Mouse (Mus musculus): ENCODE data around the gene Chchd1. TPM values are rescaled to one million over a fixed set of nuclear protein-coding genes. Genes with fewer than 3 reads are reported as not detected.

Gene Chchd1
- total and polyA plus RNA-seq, 3 experiments = 157 to 402 (median 184) TPM

DNA sequence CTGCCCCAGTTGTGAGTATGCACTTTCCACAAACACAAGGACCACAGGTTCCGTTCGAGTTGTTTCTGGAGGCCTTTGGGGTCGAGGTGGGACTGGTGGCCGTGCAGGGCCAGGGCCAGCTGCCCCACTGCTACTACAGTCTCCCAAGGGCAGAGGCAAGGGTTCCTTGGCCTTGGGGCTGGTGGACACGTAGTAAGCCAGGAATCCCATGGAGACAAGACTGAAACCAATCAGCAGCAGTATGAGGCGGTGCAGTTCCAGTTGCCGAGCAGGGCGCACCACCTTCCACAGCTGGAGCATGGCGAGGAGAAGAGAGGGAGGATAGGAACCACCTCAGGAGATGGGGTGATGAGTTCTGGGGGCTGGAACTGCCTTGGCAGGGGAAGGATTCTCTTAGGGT, 27.1 kb downstream of the Chchd1 start:
- H3K36me3 ChIP-seq (replicated peaks in 1 of 2; ENCODE audit: control insufficient read depth in 1 of 2, insufficient read depth in 1 of 2, low read length in 1 of 2) = peaks cover 42 to 69% of the 10 kb centered on the region in 2 experiments
- TF ChIP-seq JUN (IDR thresholded peaks at IDR 0.05; ENCODE audit: insufficient read depth, low read depth, low read length) (no peak), CHD1 (IDR thresholded peaks at IDR 0.05; ENCODE audit: low read depth, low read length) (no peak), EP300 (IDR thresholded peaks at IDR 0.05; ENCODE audit: low read length) (no peak), SIN3A (IDR thresholded peaks at IDR 0.05; ENCODE audit: low read length) (no peak), NELFE (IDR thresholded peaks at IDR 0.05; ENCODE audit: low read depth, low read length) (no peak), CTCF (conservative IDR thresholded peaks at IDR 0.05 in 1 of 2, IDR thresholded peaks at IDR 0.05 in 1 of 2; ENCODE audit: low read depth in 2 of 2, low read length in 2 of 2) (no peak), HCFC1 (IDR thresholded peaks at IDR 0.05; ENCODE audit: low read depth, low read length) (no peak)
- in situ Hi-C loops (cut with MboI; ENCODE audit: low pct_ligation_motif_present, low pct_unique_long_range_greater_than_20kb, low sequenced_read_pairs) = loop anchor here (5.0 kb wide), 1 partner anchor 53 kb away; no protein-coding TSS in a partner anchor
- H3K4me2 ChIP-seq (ENCODE audit: insufficient read depth, low read depth, poor library complexity, severe bottlenecking) = no peak overlapping the region
- H3K4me3 ChIP-seq (replicated peaks in 1 of 3; ENCODE audit: low read depth in 2 of 3, low read length in 2 of 3, poor library complexity in 1 of 3) = no peak overlapping the region
- no peaks in the 10 kb centered on the region; the same call in 1 of the 2 replicates for H3K79me2 ChIP-seq (replicated peaks; ENCODE audit: control insufficient read depth, extremely low read depth, insufficient read depth, poor library complexity, severe bottlenecking)
- dilution Hi-C loops (cut with MboI; ENCODE audit: extremely low pct_ligation_motif_present, extremely low pct_unique_long_range_greater_than_20kb, low sequenced_read_pairs) = no loop called here
- no peak for DNase-seq (ENCODE audit: extremely low read depth)
- no peak overlapping the region for H3K9ac ChIP-seq (ENCODE audit: insufficient read depth, low read depth)
- no peaks in the 10 kb centered on the region for H3K9me3 ChIP-seq (replicated peaks; ENCODE audit: low read length)
- H3K27me3 ChIP-seq (replicated peaks) = no peaks in the 10 kb centered on the region
- H3K4me1 ChIP-seq (ENCODE audit: control insufficient read depth in 1 of 2, insufficient read depth in 2 of 2) = peaks cover 0 to 15% of the 10 kb centered on the region in 2 experiments; a peak in 2 of 4 replicates
- no peak overlapping the region for H3K27ac ChIP-seq (ENCODE audit: insufficient read depth, low read depth)

DNA sequence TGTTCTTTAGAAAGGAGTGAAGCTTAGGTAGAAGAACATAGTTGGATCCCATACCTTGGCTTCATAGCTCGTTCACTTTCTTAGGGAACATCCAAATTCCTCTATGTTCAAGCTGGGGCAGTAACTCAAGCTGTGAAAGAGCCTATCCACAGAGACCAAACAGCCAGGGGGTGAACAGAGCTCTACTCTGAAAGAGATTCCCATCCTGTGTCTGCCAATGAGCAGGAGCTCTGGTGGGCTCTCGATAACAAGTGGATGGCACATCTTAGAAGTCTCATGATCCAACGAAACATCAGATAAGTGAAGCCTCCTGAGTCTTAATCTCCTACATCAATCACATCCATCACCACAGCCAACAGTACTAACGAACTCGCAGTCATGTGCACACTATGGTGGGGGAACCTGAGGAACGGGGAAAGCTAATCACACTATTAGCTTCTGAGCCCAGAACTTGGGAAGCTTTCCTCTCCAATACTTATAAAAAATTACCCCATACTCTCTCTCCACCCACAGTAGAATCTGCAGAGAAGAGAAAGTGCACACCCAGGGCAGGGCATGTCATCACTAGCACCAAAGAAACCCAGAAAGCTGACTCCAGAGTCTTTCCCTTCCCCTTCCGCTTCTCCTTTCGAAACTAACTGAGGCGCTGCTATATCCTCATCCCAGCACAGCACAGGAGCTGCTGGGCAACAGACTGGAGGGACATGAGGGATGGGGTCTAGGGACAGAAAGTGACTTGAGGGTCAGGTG, 28.2 kb downstream of the Chchd1 start:
- Histone ChIP-seq H3K9me3 (replicated peaks; ENCODE audit: low read length) (no peaks in the 10 kb centered on the region), H3K27ac (ENCODE audit: insufficient read depth, low read depth) (no peak overlapping the region), H3K4me2 (ENCODE audit: insufficient read depth, low read depth, poor library complexity, severe bottlenecking) (no peak overlapping the region), H3K36me3 (replicated peaks in 1 of 2; ENCODE audit: control insufficient read depth in 1 of 2, insufficient read depth in 1 of 2, low read length in 1 of 2) (peaks cover 38 to 69% of the 10 kb centered on the region in 2 experiments), H3K79me2 (replicated peaks; ENCODE audit: control insufficient read depth, extremely low read depth, insufficient read depth, poor library complexity, severe bottlenecking) (no peaks in the 10 kb centered on the region; the same call in 1 of the 2 replicates), H3K4me1 (ENCODE audit: control insufficient read depth in 1 of 2, insufficient read depth in 2 of 2) (peaks cover 0 to 20% of the 10 kb centered on the region in 2 experiments; a peak in 2 of 4 replicates), H3K4me3 (replicated peaks in 1 of 3; ENCODE audit: low read depth in 2 of 3, low read length in 2 of 3, poor library complexity in 1 of 3) (no peak overlapping the region), H3K9ac (ENCODE audit: insufficient read depth, low read depth) (no peak overlapping the region), H3K27me3 (replicated peaks) (no peaks in the 10 kb centered on the region)
- TF ChIP-seq ZKSCAN1 (IDR thresholded peaks at IDR 0.05; ENCODE audit: borderline replicate concordance, low read depth, low read length) = no peak
- no peak for TF ChIP-seq CHD2 (IDR thresholded peaks at IDR 0.05; ENCODE audit: low read length)
- no peak for TF ChIP-seq ELF1 (IDR thresholded peaks at IDR 0.05; ENCODE audit: low read depth, low read length)
- no peak for TF ChIP-seq RAD21 (IDR thresholded peaks at IDR 0.05; ENCODE audit: low read depth, low read length)
- TF ChIP-seq ETS1 (conservative IDR thresholded peaks at IDR 0.05; ENCODE audit: low read depth, low read length) = no peak
- TF ChIP-seq MYC (IDR thresholded peaks at IDR 0.05; ENCODE audit: low read depth, low read length) = no peak
- TF ChIP-seq IRF4 (IDR thresholded peaks at IDR 0.05; ENCODE audit: low read depth, low read length) = no peak
- TF ChIP-seq RCOR1 (conservative IDR thresholded peaks at IDR 0.05; ENCODE audit: low read depth, low read length) = no peak
- TF ChIP-seq MXI1 (IDR thresholded peaks at IDR 0.05; ENCODE audit: low read depth, low read length) = no peak
- TF ChIP-seq PAX5 (IDR thresholded peaks at IDR 0.05; ENCODE audit: low read length) = no peak
- no peak for TF ChIP-seq GABPA (IDR thresholded peaks at IDR 0.05; ENCODE audit: insufficient replicate concordance, low read depth, low read length)
- no peak for TF ChIP-seq ZMIZ1 (IDR thresholded peaks at IDR 0.05; ENCODE audit: low read depth, low read length)
- no peak for TF ChIP-seq MAZ (IDR thresholded peaks at IDR 0.05; ENCODE audit: low read depth, low read length)
- TF ChIP-seq TBP (conservative IDR thresholded peaks at IDR 0.05; ENCODE audit: low read depth, low read length) = no peak
- TF ChIP-seq NELFE (IDR thresholded peaks at IDR 0.05; ENCODE audit: low read depth, low read length) = no peak
- no peak for TF ChIP-seq ZNF384 (IDR thresholded peaks at IDR 0.05; ENCODE audit: low read depth, low read length)
- no peak for TF ChIP-seq KAT2A (IDR thresholded peaks at IDR 0.05; ENCODE audit: insufficient replicate concordance, low read length)
- TF ChIP-seq POLR2A (IDR thresholded peaks at IDR 0.05; ENCODE audit: low read depth, low read length) = no peak
- no peak for DNase-seq (ENCODE audit: extremely low read depth)
- dilution Hi-C loops (cut with MboI; ENCODE audit: extremely low pct_ligation_motif_present, extremely low pct_unique_long_range_greater_than_20kb, low sequenced_read_pairs) = no loop called here
- in situ Hi-C loops (cut with MboI; ENCODE audit: low pct_ligation_motif_present, low pct_unique_long_range_greater_than_20kb, low sequenced_read_pairs) = no loop called here
